Mouse (Mus musculus) retina, embryonic 14.5 days (tissue): ENCODE results near the gene Serpinb9f.
"Not testable (repeated sequence)": the region's sequence is repeated elsewhere in the genome, so short reads cannot be mapped to it uniquely, and the experiment has no call there.

Experiments used
- DNase-seq: peaks from one replicate; pipeline ENCODE4 v3.0.0-alpha.2; 2015; ENCODE audit warnings: low spot score

The Serpinb9f gene

DNA sequence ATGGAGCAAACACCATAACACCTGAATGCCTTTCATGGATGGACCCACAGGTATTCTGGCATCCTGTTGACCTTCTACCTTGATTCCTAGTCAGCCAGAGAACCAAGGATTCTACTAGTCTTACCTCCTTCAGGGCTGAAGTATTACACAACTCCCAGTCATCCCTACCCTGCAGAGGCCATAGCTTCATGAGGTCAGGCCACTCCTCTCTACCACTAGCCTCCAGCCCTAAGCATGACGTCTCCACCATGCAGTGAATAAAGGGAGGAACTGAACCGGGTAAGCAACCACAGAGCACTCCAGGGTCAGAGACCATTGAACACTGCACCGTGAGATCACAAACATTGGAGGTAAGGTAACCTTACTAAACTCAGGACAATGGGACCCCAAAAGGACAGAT is at the start of gene Serpinb9f:
TSS of gene Serpinb9f (plus strand) at position 301 of the 400 bp plus-strand sequence.
- not testable (repeated sequence) for DNase-seq

DNA sequence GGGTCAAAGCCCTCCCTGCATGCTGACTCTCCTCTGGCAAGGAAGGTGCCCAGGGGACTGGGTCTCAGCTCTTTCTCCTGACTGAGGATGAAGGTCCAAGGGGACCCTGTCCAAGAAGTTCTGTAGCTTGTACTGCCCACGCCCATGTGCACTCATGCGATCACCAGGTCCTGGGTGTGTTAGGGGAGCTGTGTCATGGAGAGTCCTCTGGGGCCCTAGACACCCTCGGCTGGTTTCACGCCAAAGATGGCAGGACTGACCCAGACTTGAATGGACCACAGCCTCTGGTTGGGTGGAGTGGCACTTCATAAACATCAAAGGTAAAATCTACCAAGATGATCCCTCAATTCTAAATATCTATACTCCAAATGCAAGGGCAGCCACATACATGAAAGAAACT is 15.2 kb upstream of the Serpinb9f start:
- not testable (repeated sequence) for DNase-seq

DNA sequence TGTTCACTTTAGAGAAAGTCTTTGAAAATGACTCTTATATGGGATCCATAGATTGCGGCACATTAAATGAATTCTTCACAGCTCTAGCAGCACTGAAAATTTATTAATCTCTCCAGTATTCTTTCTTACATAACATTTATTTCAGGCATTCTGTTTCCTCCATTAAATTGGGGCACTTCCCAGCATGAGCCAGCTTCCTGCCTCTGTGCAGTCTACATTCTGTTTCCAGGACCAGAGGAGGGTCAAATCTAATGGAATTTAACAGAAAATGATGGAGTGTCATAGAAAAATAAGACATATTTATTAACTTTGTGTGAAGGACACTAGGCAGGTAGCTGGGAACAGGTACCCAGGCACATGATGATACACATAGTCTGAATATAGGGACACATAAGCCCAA is 32.8 kb downstream of the Serpinb9f start:
- DNase-seq = not testable (repeated sequence)
